Mouse (Mus musculus): Measurements from ENCODE around the gene Aatk.

GRCm38 (mm10) chr11:120021367-120021766 is 25.6 kb downstream of the Aatk start:
- no peak for TF ChIP-seq CTCF (IDR thresholded peaks at IDR 0.05; ENCODE audit: extremely low read depth, insufficient read depth, low read length)
- no peak for TF ChIP-seq POLR2A (IDR thresholded peaks at IDR 0.05; ENCODE audit: extremely low read depth, insufficient read depth, low read length)
